Mouse (Mus musculus): Measurements from ENCODE around the gene Tshz2. TPM values are rescaled to one million over a fixed set of nuclear protein-coding genes. Genes with fewer than 3 reads are reported as not detected.

The Tshz2 gene
- polyA plus RNA-seq, 1 experiment: 5.8 TPM

DNA sequence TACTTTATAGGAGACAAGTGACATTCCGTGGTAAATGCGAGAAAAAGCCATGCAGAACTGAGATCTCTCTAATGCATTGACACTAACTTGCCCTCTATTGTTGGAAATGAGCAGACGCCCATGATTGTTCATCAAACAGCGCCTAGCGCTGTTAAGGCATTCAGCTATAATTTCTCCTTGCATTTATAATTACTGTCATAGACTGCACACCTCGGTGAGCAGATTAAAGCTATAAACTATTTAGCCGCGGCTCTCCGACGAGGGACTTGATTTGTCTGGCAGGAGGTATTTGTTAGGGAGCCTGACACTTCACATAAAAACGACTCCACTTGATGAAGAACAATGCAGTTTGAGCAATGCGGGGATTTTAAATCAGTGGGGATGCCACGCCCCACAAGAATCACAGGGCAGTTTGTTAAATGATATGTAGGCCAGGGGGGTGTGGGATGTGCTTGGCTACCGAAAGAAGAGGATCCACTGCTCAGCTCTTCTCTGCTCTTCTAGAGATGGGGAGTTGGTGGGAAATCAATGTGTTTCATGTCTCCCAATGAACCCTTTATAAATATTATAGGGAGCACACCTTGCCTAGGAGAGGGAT, 259.7 kb downstream of the Tshz2 start:
- 86% methylated on average over 14 of the region's 14 CpGs for WGBS
- no peaks in the 10 kb centered on the region for H3K4me1 ChIP-seq (ENCODE audit: control insufficient read depth, insufficient read depth, insufficient read length)
- no peak overlapping the region for H3K4me3 ChIP-seq (ENCODE audit: extremely low read depth, insufficient read depth, insufficient read length)
- DNase-seq (ENCODE audit: low read depth in 1 of 2, low spot score in 2 of 2): no peak
- no peaks in the 10 kb centered on the region for H3K36me3 ChIP-seq (ENCODE audit: control insufficient read depth, insufficient read depth, low read length)
- no peak for TF ChIP-seq POLR2A (IDR thresholded peaks at IDR 0.05; ENCODE audit: low read depth, low read length)
- TF ChIP-seq CTCF (IDR thresholded peaks at IDR 0.05; ENCODE audit: extremely low read depth, insufficient read depth, insufficient read length, insufficient replicate concordance): no peak
- no peak overlapping the region for H3K27ac ChIP-seq (ENCODE audit: insufficient read depth, low read length)
- H3K27me3 ChIP-seq (ENCODE audit: control insufficient read depth, insufficient read depth, low read length): no peaks in the 10 kb centered on the region

DNA sequence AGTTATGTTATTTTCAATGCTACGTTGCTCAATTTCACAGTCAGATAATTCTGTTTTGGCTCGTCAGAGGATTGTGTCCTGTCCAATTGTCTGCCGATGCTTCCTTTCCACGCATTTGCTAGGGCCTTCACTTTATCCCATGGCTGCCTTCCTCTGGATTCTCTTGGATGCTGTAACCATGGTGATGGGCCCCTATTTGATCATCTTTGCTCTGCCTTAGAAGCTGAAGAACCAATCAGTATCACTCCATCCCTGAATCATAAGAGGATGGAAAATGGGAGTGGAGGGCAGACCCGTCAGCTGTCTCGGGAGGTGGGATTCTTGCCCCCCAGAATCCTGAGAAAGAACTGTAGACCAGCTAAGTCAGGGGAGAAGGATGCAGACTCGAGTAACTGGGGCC, 270.1 kb downstream of the Tshz2 start:
- Histone ChIP-seq H3K27ac (ENCODE audit: insufficient read depth, low read length) (no peak overlapping the region), H3K4me3 (ENCODE audit: extremely low read depth, insufficient read depth, insufficient read length) (no peak overlapping the region), H3K36me3 (ENCODE audit: control insufficient read depth, insufficient read depth, low read length) (no peaks in the 10 kb centered on the region), H3K4me1 (ENCODE audit: control insufficient read depth, insufficient read depth, insufficient read length) (no peaks in the 10 kb centered on the region), H3K27me3 (ENCODE audit: control insufficient read depth, insufficient read depth, low read length) (no peaks in the 10 kb centered on the region)
- 86% methylated on average over 7 of the region's 7 CpGs for WGBS
- TF ChIP-seq POLR2A (IDR thresholded peaks at IDR 0.05; ENCODE audit: low read depth, low read length): no peak
- no peak for TF ChIP-seq CTCF (IDR thresholded peaks at IDR 0.05; ENCODE audit: extremely low read depth, insufficient read depth, insufficient read length, insufficient replicate concordance)
- DNase-seq (ENCODE audit: low read depth in 1 of 2, low spot score in 2 of 2): no peak

DNA sequence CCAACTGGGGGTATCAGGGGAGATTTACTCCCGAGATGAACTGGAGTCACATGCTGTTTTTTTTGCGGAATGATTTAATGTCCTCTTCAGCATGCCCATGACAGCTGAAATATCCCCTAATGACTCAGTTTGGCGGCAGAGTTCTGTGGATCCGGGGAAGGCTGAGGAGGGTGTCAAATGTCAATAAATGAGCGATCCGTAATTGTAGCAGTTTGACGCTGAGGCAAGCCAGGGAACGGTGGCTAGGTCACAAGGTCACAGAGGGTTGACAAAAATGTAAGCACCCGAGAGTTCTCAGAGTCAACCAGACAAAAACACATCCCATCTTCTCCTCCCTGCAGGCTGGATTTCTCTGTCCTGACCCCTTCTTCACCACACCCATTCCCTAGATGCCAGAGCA, 273.6 kb downstream of the Tshz2 start:
- H3K4me1 ChIP-seq (ENCODE audit: control insufficient read depth, insufficient read depth, insufficient read length): no peaks in the 10 kb centered on the region
- no peaks in the 10 kb centered on the region for H3K36me3 ChIP-seq (ENCODE audit: control insufficient read depth, insufficient read depth, low read length)
- TF ChIP-seq POLR2A (IDR thresholded peaks at IDR 0.05; ENCODE audit: low read depth, low read length) (no peak), CTCF (IDR thresholded peaks at IDR 0.05; ENCODE audit: extremely low read depth, insufficient read depth, insufficient read length, insufficient replicate concordance) (no peak)
- WGBS: 37% methylated on average over 9 of the region's 9 CpGs
- no peak overlapping the region for H3K27ac ChIP-seq (ENCODE audit: insufficient read depth, low read length)
- no peak overlapping the region for H3K4me3 ChIP-seq (ENCODE audit: extremely low read depth, insufficient read depth, insufficient read length)
- no peaks in the 10 kb centered on the region for H3K27me3 ChIP-seq (ENCODE audit: control insufficient read depth, insufficient read depth, low read length)
- no peak for DNase-seq (ENCODE audit: low read depth in 1 of 2, low spot score in 2 of 2)

DNA sequence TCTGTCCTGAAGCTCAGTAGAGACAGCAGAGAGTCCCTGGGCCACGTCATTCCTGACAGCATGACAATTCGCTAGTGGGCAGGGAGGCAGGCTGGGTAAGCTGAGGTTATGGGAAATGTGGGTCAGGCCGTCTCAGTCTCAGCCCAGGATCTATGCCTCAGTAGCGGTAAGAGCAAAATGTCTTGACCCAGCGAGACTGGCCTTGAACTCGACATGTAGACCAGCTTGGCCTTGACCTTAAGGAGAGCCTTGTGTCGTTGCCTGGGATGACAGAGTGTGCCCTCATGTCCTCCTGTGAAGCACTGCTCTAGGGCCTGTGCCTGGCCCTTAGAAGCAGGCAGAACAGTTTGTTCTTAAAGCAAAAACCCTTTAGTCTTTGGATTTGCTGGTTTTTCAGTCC, 275.2 kb downstream of the Tshz2 start:
- TF ChIP-seq CTCF (IDR thresholded peaks at IDR 0.05; ENCODE audit: extremely low read depth, insufficient read depth, insufficient read length, insufficient replicate concordance): no peak
- no peak for TF ChIP-seq POLR2A (IDR thresholded peaks at IDR 0.05; ENCODE audit: low read depth, low read length)
- no peaks in the 10 kb centered on the region for H3K4me1 ChIP-seq (ENCODE audit: control insufficient read depth, insufficient read depth, insufficient read length)
- 83% methylated on average over 7 of the region's 7 CpGs for WGBS

DNA sequence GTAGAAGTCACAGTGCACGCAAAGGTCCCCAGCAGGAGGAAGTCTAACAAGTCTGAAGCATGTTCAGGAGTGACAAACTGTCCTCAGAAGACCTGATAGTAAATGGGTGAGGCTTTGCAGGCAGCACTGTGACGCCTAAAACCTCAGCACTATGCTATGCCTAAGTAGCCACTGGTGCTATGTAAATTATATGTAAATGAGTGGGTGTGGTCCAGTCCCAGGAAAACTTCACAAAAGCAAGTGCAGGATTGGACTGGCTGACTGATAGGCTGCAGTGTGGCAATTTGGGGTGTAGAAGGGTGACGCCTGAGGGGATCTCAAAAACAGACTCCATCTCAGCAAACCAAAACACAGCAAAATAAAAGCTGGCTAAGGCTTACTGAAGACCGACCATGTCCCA, 277.8 kb downstream of the Tshz2 start:
- no peaks in the 10 kb centered on the region for H3K36me3 ChIP-seq (ENCODE audit: control insufficient read depth, insufficient read depth, low read length)
- no peaks in the 10 kb centered on the region for H3K4me1 ChIP-seq (ENCODE audit: control insufficient read depth, insufficient read depth, insufficient read length)
- WGBS: 72% methylated on average over 4 of the region's 4 CpGs
- no peak for TF ChIP-seq CTCF (IDR thresholded peaks at IDR 0.05; ENCODE audit: extremely low read depth, insufficient read depth, insufficient read length, insufficient replicate concordance)
- TF ChIP-seq POLR2A (IDR thresholded peaks at IDR 0.05; ENCODE audit: low read depth, low read length): no peak
- DNase-seq (ENCODE audit: low read depth in 1 of 2, low spot score in 2 of 2): no peak
- no peak overlapping the region for H3K4me3 ChIP-seq (ENCODE audit: extremely low read depth, insufficient read depth, insufficient read length)
- no peaks in the 10 kb centered on the region for H3K27me3 ChIP-seq (ENCODE audit: control insufficient read depth, insufficient read depth, low read length)
- H3K27ac ChIP-seq (ENCODE audit: insufficient read depth, low read length): no peak overlapping the region

More for the DNA sequence above, 275.2 kb downstream of the Tshz2 start:
- no peak overlapping the region for H3K4me3 ChIP-seq (ENCODE audit: extremely low read depth, insufficient read depth, insufficient read length)
- no peaks in the 10 kb centered on the region for H3K27me3 ChIP-seq (ENCODE audit: control insufficient read depth, insufficient read depth, low read length)
- H3K27ac ChIP-seq (ENCODE audit: insufficient read depth, low read length): no peak overlapping the region
- DNase-seq (ENCODE audit: low read depth in 1 of 2, low spot score in 2 of 2): no peak
- no peaks in the 10 kb centered on the region for H3K36me3 ChIP-seq (ENCODE audit: control insufficient read depth, insufficient read depth, low read length)

DNA sequence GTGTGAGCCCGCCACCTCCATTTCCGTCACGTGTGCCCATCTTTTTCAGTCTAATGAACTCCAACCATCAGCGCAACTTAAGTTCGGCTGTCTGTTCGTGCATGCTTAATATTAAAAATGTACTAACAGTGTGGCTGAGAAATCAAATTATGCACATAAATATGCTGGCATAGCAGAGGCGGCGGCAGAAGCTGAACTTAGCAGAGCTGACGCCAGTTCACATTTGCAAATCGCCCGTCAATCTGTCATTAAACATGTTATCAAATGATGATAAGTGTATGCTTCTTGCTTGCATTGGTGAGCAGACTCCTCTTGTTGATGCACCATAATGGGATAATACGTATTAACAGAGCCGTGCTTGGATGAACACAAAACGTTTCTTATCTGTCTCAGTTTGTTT, 280.0 kb downstream of the Tshz2 start:
- DNase-seq (ENCODE audit: low read depth in 1 of 2, low spot score in 2 of 2): no peak
- Histone ChIP-seq H3K27me3 (ENCODE audit: control insufficient read depth, insufficient read depth, low read length) (no peaks in the 10 kb centered on the region), H3K27ac (ENCODE audit: insufficient read depth, low read length) (no peak overlapping the region), H3K4me3 (ENCODE audit: extremely low read depth, insufficient read depth, insufficient read length) (no peak overlapping the region), H3K4me1 (ENCODE audit: control insufficient read depth, insufficient read depth, insufficient read length) (no peaks in the 10 kb centered on the region), H3K36me3 (ENCODE audit: control insufficient read depth, insufficient read depth, low read length) (no peaks in the 10 kb centered on the region)
- no peak for TF ChIP-seq POLR2A (IDR thresholded peaks at IDR 0.05; ENCODE audit: low read depth, low read length)
- TF ChIP-seq CTCF (IDR thresholded peaks at IDR 0.05; ENCODE audit: extremely low read depth, insufficient read depth, insufficient read length, insufficient replicate concordance): no peak
- 93% methylated on average over 14 of the region's 14 CpGs for WGBS

DNA sequence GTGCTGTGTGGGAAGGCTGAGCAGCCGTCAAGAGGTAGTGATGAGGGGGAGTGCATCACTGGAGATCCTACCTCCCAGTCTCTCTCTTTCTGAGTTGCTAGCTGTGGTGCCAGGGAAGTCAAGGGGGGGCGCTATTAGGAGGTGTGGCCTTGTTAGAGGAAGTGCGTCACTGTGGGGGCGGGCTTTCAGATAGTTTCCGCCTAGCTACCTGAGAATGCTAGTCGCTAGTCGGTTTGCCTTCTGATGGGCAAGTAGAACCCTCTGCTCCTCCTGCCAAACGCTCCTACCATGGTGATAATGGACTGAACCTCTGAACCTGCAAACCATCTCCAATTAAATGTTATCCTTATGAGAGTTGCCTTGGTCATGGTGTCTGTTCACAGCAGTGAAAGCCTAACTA, 282.1 kb downstream of the Tshz2 start:
- whole genome bisulfite sequencing: 88% methylated on average over 8 of the region's 8 CpGs
- H3K4me1 ChIP-seq (ENCODE audit: control insufficient read depth, insufficient read depth, insufficient read length): no peaks in the 10 kb centered on the region
- DNase-seq (ENCODE audit: low read depth in 1 of 2, low spot score in 2 of 2): no peak
- no peak overlapping the region for H3K4me3 ChIP-seq (ENCODE audit: extremely low read depth, insufficient read depth, insufficient read length)
- H3K27me3 ChIP-seq (ENCODE audit: control insufficient read depth, insufficient read depth, low read length): no peaks in the 10 kb centered on the region
- H3K36me3 ChIP-seq (ENCODE audit: control insufficient read depth, insufficient read depth, low read length): no peaks in the 10 kb centered on the region
- H3K27ac ChIP-seq (ENCODE audit: insufficient read depth, low read length): no peak overlapping the region
- TF ChIP-seq POLR2A (IDR thresholded peaks at IDR 0.05; ENCODE audit: low read depth, low read length) (no peak), CTCF (IDR thresholded peaks at IDR 0.05; ENCODE audit: extremely low read depth, insufficient read depth, insufficient read length, insufficient replicate concordance) (no peak)

Data from spleen, adult 2 months (tissue).